Mouse (Mus musculus) gastrocnemius, adult 2 months (tissue): Measurements from ENCODE around the gene Olfr1219. TPM values are rescaled to one million over a fixed set of nuclear protein-coding genes. Genes with fewer than 3 reads are reported as not detected.

ENCODE experiments used
- DNase-seq: peaks from one replicate; pipeline ENCODE4 v3.0.0; 2022
- H3K27ac ChIP-seq: fragments of 200-600 bp; 2 replicates; pipeline ENCODE4 v1.8.1; 2022; ENCODE audit warnings: mild to moderate bottlenecking
- H3K4me3 ChIP-seq: fragments of 200-600 bp; 2 replicates; pipeline ENCODE4 v1.8.1; 2022; ENCODE audit warnings: mild to moderate bottlenecking, moderate library complexity
- CTCF ChIP-seq: fragments of 200-600 bp; IDR thresholded peaks from 2 replicates; pipeline ENCODE4 v1.8.1; 2022; ENCODE audit warnings: antibody characterized with exemption, mild to moderate bottlenecking, moderate library complexity
- intact Hi-C: fragments of 180-260 bp; cut with DNase I; formaldehyde crosslinking; loops from one replicate; pipeline ENCODE4 v1.15.1; 2025
- long read RNA-seq, 2 experiments: library from polyadenylated mRNA; stranded (forward); transcript quantifications; one replicate each; pipeline ENCODE4 v2.0.0; 2021
- total RNA-seq, 2 experiments: library from RNA; stranded (reverse); gene quantifications; 2 replicates each; pipeline ENCODE4 v1.2.3; 2021

Olfr1219 gene
- total RNA-seq, result not detected
- long read RNA-seq, experiment 1, result 0 reads
- long read RNA-seq, experiment 2, result 0 reads

DNA sequence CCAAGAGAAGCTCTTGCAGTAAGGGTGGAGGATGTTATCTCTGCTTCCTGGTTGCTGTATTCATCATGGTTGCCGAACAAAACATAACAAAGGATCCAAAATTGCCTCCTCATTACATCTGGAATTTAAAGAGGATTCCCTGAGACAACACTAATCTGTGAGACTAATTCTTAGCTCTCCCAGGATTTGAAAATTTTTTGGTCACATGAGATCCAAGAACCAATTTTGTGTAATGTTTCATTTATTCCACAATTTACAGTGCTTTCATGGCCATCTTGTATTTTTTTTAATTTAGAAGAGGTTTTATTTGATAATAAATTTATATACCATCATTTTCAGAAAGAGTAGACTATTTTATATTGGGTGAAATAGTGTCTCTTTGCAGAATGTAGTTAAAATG, at the start of gene Olfr1219:
Gene Olfr1219, minus strand, starts transcription at position 101 of the 400 bp plus-strand sequence.
- intact Hi-C loops, result no loop called here

DNA sequence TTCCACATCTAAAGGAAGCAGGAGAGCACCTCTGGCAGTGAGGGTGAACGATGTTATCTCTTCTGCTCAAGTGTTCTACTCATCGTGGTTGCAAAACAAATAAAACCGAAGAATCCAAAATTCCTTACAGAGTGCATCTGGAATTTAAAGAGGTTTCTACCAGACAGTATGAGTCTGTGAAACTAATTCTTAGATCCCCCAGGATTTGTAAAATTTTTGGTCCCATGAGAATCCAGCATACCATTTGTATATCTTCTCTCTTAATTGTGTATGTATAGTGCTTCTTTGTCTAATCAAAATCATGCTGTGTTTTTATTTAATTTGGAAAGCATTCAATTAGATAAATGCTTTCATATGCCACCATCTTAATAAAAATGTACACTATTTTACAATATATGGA, 49.6 kb upstream of the Olfr1219 start, which contains the start of gene Olfr1222:
Gene Olfr1222, minus strand, starts transcription at position 101 of the 400 bp plus-strand sequence.
- Histone ChIP-seq H3K4me3 (no peak within 1 kb of the TSS), H3K27ac (no peak within 1 kb of the TSS)
- intact Hi-C loops, result no loop called here
- no peak for TF ChIP-seq CTCF
- DNase-seq, result no peak

More for the DNA sequence above, at the start of gene Olfr1219:
- no peak for TF ChIP-seq CTCF
- no peak within 1 kb of the TSS for H3K27ac ChIP-seq
- DNase-seq, result no peak
- H3K4me3 ChIP-seq, result no peak within 1 kb of the TSS

DNA sequence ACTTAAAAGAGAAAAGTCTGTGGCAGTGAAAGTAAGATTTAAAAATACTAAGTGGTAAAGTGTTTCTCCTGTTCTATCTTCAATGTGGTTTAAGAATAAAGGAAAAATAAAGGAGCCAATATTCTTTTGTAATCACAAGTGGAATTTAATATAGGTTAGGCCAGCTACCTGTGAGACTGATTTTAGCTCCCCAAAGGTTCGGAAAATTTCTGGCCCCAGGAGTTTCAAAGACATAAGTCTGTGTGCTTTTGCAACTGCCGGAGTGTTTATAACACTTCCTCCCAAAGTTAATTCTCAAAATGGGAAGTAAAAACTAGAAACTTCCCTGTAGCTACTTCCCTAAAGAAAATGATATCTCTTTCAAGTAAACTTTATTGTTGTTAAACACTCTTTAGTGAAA, 33.9 kb upstream of the Olfr1219 start, which contains the start of gene Olfr1221:
Gene Olfr1221, minus strand, starts transcription at position 101 of the 400 bp plus-strand sequence.
- Histone ChIP-seq H3K27ac (no peak within 1 kb of the TSS), H3K4me3 (no peak within 1 kb of the TSS)
- intact Hi-C loops, result no loop called here
- TF ChIP-seq CTCF, result no peak
- DNase-seq, result no peak

- no peak within 1 kb of the TSS for H3K4me3 ChIP-seq
- intact Hi-C loops, result no loop called here
- H3K27ac ChIP-seq, result no peak within 1 kb of the TSS
- no peak for TF ChIP-seq CTCF
- DNase-seq, result no peak
These were observed 23.4 kb upstream of the Olfr1219 start, which contains the start of gene Olfr1220 for GRCm38 (mm10) chr2:89106735-89107134. Gene Olfr1220 (minus strand): TSS chr2:89106835.

DNA sequence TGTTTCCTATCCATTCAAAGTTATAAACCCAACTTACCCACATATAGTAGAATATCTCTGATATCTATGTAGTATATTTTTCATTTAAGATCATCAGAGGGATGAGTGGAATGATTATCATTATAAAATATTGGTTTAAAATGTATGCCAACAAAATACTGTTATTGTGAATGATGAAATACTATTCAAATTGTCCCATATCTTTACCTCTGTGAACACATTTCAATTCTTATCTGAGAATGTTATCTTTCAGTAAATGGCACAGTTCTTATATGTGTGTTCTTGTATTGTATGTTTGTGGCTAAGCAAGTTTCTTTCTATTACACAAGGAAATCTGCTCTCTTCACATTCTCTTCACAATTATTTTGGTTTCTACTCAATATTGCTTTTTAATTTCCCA, 22.3 kb upstream of the Olfr1219 start:
- no peak for DNase-seq
- intact Hi-C loops, result no loop called here
- no peak overlapping the region for H3K27ac ChIP-seq
- TF ChIP-seq CTCF, result no peak
- no peak overlapping the region for H3K4me3 ChIP-seq

DNA sequence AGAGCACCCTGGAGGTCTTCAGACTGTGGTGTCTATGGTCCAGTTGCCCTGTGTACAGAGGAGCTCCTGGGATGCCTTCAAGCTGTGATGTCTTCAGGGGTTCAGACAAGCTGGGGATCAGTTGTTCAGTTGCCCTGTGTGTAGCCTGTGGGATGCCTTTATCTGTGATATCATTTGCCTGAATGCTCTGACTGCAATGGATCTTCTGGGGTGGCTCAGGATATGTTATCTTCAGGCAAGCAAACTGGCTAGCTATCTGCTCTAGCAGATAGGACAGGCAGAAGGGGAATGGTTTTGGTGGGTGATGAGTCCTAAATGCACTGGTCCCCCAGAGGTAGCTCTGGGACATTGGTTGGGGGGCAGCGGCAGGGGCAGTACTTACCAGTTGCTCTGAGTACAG, 10.5 kb upstream of the Olfr1219 start:
- DNase-seq, result no peak
- H3K27ac ChIP-seq, result no peak overlapping the region
- no peak for TF ChIP-seq CTCF
- intact Hi-C loops, result no loop called here
- H3K4me3 ChIP-seq, result no peak overlapping the region

DNA sequence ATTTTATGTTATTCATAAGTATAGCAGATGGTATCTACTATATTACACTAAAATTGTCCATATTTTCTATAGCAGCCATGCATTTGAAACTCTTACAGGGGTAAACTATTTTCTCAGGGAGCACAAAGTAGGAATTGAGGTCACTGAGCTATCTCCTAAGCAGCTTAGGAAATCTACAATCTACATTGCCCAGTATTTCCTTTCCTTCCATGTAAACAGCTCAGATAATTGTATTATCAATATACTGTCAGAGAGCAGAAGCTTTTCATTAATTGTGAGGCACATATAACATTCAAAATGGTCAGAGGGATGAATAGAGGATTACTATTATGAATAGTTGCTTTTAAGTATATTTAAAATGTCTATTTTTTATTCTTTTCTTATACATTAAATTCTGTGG, 1.8 kb downstream of the Olfr1219 start:
- Histone ChIP-seq H3K4me3 (no peak overlapping the region), H3K27ac (no peak overlapping the region)
- intact Hi-C loops, result no loop called here
- TF ChIP-seq CTCF, result no peak
- no peak for DNase-seq

- Histone ChIP-seq H3K27ac (no peak within 1 kb of the TSS), H3K4me3 (no peak within 1 kb of the TSS)
- DNase-seq, result no peak
- intact Hi-C loops, result no loop called here
- no peak for TF ChIP-seq CTCF
These were observed 22.2 kb downstream of the Olfr1219 start, which contains the start of gene Olfr1218 for GRCm38 (mm10) chr2:89061087-89061486. Gene Olfr1218 (minus strand): TSS chr2:89061187.

DNA sequence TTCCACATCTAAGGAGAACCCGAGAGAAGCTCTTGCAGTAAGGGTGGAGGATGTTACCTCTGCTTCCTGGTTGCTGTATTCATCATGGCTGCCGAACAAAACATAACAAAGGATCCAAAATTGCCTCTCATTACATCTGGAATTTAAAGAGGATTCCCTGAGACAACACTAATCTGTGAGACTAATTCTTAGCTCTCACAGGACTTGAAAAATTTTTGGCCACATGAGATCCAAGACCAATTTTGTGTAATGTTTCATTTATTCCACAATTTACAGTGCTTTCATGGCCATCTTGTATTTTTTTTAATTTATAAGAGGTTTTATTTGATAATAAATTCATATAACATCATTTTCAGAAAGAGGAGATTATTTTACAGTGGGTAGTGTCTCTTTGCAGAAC, 51.3 kb downstream of the Olfr1219 start, which contains the start of gene Olfr1217:
Gene Olfr1217, minus strand, starts transcription at position 101 of the 400 bp plus-strand sequence.
- no peak for TF ChIP-seq CTCF
- H3K4me3 ChIP-seq, result no peak within 1 kb of the TSS
- DNase-seq, result no peak
- no peak within 1 kb of the TSS for H3K27ac ChIP-seq
- intact Hi-C loops, result no loop called here

Other genes with a start within 250 kb of the Olfr1219 start
- gene Olfr1204, start 234.2 kb downstream of the Olfr1219 start, total RNA-seq, result not detected
- not detected for gene Olfr1206, start 220.3 kb downstream of the Olfr1219 start, total RNA-seq
- not detected for gene Olfr1208, start 181.2 kb downstream of the Olfr1219 start, total RNA-seq
- gene Olfr1209, start 168.4 kb downstream of the Olfr1219 start, total RNA-seq, result not detected
- gene Olfr1211, start 145.4 kb downstream of the Olfr1219 start, total RNA-seq, result not detected
- not detected for gene Olfr1212, start 129.5 kb downstream of the Olfr1219 start, total RNA-seq
- gene Gm13762, start 103.2 kb downstream of the Olfr1219 start, total RNA-seq, result not detected
- gene Olfr1214, start 90.9 kb downstream of the Olfr1219 start, total RNA-seq, result not detected
- gene Olfr1215, start 76.5 kb downstream of the Olfr1219 start, total RNA-seq, result not detected
- not detected for gene Olfr1216, start 65.2 kb downstream of the Olfr1219 start, total RNA-seq
- gene Olfr1217, start 51.4 kb downstream of the Olfr1219 start, total RNA-seq, result not detected
- gene Olfr1218, start 22.3 kb downstream of the Olfr1219 start, total RNA-seq, result not detected
- not detected for gene Olfr1220, start 23.3 kb upstream of the Olfr1219 start, total RNA-seq
- not detected for gene Olfr1221, start 33.8 kb upstream of the Olfr1219 start, total RNA-seq
- not detected for gene Olfr1222, start 49.5 kb upstream of the Olfr1219 start, total RNA-seq
- gene Olfr1223, start 68.0 kb upstream of the Olfr1219 start, total RNA-seq, result not detected
- gene Olfr1224-ps1, start 80.6 kb upstream of the Olfr1219 start, total RNA-seq, result not detected
- gene Olfr1225, start 91.2 kb upstream of the Olfr1219 start, total RNA-seq, result not detected
- not detected for gene Olfr1226, start 116.5 kb upstream of the Olfr1219 start, total RNA-seq
- gene Olfr1228, start 170.5 kb upstream of the Olfr1219 start, total RNA-seq, result not detected
- not detected for gene Olfr1229, start 204.5 kb upstream of the Olfr1219 start, total RNA-seq
- gene Olfr1230, start 213.8 kb upstream of the Olfr1219 start, total RNA-seq, result not detected
- gene Olfr1231, start 223.6 kb upstream of the Olfr1219 start, total RNA-seq, result not detected
- gene Olfr1232, start 246.2 kb upstream of the Olfr1219 start, total RNA-seq, result not detected